Mouse (Mus musculus): ENCODE results near the gene Fitm1.
A peak's percentile ranks its signal among the peaks of the same experiment; 100 is the strongest.

The Fitm1 gene

GRCm38 (mm10) chr14:55575302-55575701 lies at the start of gene Fitm1:
Fitm1 (plus strand) TSS chr14:55575617.
- no peak for DNase-seq (ENCODE audit: extremely low read depth, low read depth, low spot score)

GRCm38 (mm10) chr14:55526674-55527073 lies 48.7 kb upstream of the Fitm1 start:
- DNase-seq (ENCODE audit: extremely low read depth, low read depth, low spot score): no peak

DNA sequence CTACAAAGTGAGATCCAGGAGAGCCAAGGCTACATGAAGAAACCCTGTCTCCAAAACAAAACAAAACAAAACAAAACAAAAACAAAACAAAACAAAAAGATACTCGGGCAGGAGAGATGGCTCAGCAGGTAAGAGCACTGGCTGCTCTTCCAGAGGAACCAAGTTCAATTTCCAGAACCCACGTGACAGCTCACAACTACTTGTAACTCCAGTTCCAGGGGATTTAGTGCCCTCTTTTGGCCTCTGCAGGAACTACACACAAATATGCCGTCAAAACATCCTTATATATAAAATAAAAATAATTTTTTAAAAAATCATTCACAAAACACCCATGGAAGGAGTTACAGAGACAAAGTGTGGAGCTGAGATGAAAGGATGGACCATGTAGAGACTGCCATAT lies 47.5 kb upstream of the Fitm1 start:
- peak; percentile 7 for DNase-seq (ENCODE audit: extremely low read depth, low read depth, low spot score)

- DNase-seq (ENCODE audit: extremely low read depth, low read depth, low spot score): no peak
These were observed 39.2 kb upstream of the Fitm1 start for GRCm38 (mm10) chr14:55536116-55536745.

DNA sequence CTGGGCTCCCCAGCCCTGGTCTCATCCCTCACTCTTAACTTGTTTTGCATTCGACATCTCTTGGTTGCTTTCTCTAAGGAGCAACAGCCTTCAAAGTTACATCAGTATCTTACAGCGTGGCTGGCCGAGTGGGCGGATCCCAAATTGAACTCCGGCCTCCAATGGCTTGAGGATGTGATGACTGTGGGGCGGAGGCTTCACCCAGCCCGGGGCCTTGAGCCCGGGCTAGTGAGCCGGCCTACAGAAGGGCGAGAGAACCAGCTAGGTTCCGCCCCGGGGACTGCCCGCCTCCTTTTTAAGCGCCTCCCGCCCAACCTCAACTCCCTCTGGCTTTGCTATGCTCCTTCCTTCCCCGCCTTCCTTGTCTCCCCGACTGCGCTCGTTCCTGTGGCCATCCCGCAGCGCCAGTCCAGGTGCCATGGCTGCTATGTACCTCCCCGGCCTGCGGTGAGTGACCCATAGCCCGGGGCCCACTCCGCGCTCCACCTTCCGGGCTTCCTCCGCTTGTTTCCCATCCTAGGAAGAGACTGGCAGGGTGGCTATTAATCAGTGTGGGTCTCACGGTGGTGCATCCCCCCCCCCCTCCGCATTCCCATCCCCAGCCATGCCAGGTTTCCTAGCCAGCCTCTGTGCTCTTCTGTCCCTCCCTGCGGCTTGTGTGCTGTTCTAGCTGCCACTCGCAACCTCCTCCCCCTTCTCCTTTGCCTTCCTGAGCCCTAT lies 35.2 kb upstream of the Fitm1 start, which contains the start of gene Pck2:
Pck2 (plus strand) TSS at position 200 of the 720 bp plus-strand sequence.
- no peak for DNase-seq (ENCODE audit: extremely low read depth, low read depth, low spot score)

- DNase-seq (ENCODE audit: extremely low read depth, low read depth, low spot score): no peak
These were observed 34.6 kb upstream of the Fitm1 start for GRCm38 (mm10) chr14:55540787-55541321.

- no peak for DNase-seq (ENCODE audit: extremely low read depth, low read depth, low spot score)
These were observed 33.1 kb upstream of the Fitm1 start for GRCm38 (mm10) chr14:55542268-55542667.

DNA sequence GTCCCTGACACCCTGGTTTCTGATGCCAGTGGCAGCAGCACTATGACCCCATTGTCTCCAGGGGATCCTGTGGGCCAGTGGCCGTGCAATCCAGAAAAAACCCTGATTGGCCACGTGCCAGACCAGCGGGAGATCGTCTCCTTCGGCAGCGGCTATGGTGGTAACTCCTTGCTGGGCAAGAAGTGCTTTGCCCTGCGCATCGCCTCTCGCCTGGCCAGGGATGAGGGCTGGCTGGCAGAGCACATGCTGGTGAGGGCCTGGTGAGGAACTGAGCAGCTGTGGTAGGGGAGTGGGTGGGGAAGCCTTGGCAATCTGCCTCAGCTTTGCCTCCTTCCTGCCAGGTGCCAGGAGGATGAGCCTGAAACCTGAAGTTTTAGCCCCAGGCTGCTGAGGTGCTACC lies 31.1 kb upstream of the Fitm1 start:
- DNase-seq (ENCODE audit: extremely low read depth, low read depth, low spot score): no peak

- DNase-seq (ENCODE audit: extremely low read depth, low read depth, low spot score): no peak
These were observed 25.2 kb upstream of the Fitm1 start for GRCm38 (mm10) chr14:55550191-55550590.

- DNase-seq (ENCODE audit: extremely low read depth, low read depth, low spot score): no peak
These were observed 24.1 kb upstream of the Fitm1 start for GRCm38 (mm10) chr14:55551347-55551746.

DNA sequence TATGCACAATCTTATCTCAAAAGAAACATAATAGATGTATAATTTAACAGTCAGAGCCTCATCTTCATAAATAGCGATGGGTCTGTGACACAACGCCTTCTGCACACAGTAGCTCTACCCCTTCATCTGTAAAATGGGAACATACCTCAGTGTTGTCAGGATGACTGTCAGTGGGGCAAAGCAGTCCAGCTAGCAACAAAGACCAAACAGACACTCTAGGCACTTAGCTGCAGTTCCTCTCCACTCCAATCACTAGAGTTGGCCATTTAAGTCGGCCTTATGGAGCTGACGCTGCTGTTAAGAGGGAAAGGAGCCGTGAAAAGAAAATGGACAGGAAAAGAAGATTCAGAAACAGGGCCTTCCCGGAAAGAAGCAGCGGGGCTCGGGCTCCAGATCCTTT lies 23.6 kb upstream of the Fitm1 start:
- DNase-seq (ENCODE audit: extremely low read depth, low read depth, low spot score): no peak

- DNase-seq (ENCODE audit: extremely low read depth, low read depth, low spot score): no peak
These were observed 20.8 kb upstream of the Fitm1 start for GRCm38 (mm10) chr14:55554635-55555034.

DNA sequence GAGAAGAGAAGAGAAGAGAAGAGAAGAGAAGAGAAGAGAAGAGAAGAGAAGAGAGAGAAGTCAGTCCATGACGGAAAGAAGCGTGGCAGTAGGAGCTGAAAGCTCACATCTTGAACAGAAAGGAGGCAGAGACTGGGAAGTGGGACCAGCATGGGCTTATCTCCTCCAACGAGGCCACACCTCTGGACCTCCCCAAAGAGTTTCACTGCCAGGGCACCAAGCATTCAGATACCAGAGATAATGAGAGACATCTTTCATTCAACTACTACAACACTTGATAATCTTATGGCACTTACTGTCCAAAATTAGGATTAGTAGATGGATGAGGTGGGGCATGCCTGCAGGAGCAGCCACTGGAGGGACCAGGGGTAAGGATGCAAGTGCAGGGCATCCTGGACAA lies 19.6 kb upstream of the Fitm1 start:
- no peak for DNase-seq (ENCODE audit: extremely low read depth, low read depth, low spot score)

DNA sequence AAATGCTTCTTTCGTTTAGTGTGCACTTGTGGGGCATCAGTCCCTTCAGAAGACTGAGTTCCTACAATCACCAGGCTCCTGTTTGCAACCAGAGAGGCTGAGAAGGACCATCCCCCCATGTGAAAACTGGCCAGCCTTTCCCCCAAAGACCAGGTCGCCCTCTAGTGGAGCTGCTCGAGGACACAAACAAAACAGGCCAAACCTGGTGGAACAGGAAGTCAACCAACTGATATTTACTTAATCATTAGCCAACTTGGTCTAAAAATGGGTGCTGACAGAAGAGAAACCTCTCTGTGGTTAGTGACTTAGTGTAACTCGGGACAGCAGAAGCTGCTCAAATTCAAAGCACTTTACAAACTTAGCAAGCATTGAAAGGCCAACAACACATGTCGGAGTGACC lies 18.4 kb upstream of the Fitm1 start:
- no peak for DNase-seq (ENCODE audit: extremely low read depth, low read depth, low spot score)

DNA sequence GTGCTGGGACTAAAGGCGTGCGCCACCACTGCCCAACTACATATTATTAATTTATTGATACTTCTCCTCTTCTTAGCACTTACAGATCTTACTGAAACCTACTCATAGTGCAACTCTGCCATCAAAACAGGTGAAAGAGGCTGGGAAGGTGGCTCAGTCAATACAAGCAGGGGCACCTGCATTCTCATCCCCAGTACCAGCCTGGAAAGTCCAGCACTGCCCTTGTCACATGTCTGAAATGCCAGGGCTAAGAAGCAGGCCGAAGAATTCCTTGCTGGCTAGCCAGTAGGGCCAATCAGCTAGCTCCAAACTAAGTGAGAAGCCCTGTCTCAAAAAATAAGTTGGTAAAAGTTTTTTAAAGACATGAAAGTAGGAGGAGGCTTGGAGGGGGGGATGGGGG lies 17.8 kb upstream of the Fitm1 start:
- DNase-seq (ENCODE audit: extremely low read depth, low read depth, low spot score): no peak

DNA sequence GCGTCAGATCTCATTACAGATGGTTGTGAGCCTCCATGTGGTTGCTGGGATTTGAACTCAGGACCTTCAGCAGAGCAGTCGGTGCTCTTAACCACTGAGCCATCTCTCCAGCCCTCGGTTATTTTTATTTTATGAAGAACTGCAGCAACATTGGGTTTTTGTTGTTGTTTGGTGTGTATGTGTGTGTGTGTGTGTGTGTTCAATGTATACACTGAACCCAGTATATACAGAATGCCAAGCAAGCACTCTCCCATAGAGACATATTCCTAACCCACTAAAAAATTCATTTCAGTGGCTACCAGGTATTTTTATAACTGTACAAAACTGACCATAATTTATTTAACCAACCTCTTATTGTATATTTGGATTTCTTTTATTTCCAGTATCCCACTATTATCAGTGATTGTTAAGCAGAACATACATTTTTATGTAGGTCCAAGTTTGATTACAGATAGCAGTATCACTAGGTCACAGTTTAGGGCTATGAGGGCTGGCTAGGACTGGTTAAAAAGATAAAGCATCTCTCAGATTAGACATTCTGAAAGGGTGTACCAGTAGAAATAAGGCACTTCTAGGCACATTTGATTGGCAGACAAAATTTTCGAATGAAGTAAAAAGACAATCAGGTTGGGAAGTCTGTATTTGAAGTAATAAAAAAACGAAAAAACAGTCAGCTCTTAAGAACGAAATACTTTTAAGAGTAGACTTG lies 16.5 kb upstream of the Fitm1 start:
- no peak for DNase-seq (ENCODE audit: extremely low read depth, low read depth, low spot score)

- no peak for DNase-seq (ENCODE audit: extremely low read depth, low read depth, low spot score)
These were observed 15.6 kb upstream of the Fitm1 start, which contains the start of gene Dcaf11 for GRCm38 (mm10) chr14:55559799-55560201. Dcaf11 (plus strand) TSS chr14:55560006.

DNA sequence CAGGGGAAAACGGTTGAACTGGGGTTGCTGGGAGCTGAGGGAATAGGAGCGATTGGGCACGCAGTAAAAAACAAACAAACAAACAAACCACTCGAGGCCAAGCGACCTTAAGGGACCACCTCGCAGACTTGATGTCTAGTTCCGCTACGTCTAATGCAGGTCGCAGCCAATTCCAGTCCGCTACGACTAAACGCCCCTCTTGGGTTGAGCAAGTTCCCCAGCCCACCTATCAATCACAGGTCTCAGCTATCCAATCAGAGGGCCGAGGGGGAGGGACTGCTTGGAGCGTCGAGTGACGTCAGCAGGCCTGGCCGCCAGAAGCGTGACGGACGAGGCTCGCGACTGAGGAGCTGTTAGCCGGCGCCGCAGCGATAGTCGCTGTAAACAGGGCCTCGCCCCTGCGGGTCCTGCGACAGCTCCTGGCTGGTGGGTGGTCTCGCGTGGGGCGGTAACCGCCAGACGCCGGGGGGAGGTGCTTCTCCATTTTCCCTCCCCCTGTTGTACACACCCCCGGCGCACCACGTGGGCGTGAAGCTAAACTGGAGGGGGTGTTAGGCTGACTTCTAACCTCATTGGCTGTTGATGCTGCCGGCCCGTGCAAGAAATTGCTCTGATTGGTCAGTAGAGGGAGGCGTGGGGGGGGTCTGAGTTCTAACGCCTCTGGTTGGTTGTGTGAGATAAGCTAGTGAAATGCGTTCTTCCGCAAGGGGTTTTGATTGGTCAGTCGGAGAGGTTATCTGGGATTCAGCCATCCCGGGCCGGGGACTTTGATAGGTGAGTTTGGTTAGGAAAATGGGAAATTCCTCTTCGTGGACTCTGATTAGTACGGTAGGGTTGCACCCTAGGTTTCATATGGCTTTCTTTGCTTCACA lies 15.0 kb upstream of the Fitm1 start, which contains the start of gene A730061H03Rik:
A730061H03Rik (minus strand) TSS at position 205 of the 872 bp plus-strand sequence.
- peak; percentile 98 for DNase-seq (ENCODE audit: extremely low read depth, low read depth, low spot score)

DNA sequence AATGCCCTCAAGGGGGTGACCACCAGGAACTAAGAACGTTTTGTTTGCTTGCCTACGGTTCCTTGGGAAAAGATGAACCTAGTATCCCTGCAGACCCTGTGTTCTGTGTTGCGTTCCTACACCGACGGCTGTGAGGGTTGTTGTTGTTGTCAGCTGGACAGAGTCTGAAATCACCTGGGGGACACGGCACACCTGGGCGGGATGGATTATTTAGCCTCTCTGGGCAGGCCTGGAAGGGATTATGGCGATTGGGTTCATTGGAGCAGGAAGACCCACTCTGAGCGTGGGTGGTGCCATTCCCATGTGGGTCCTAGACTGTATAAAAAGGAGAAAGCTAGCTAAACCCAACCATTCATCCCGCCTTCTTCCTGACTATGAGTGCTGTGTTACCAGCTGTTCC lies 13.6 kb upstream of the Fitm1 start:
- no peak for DNase-seq (ENCODE audit: extremely low read depth, low read depth, low spot score)

- DNase-seq (ENCODE audit: extremely low read depth, low read depth, low spot score): no peak
These were observed 12.2 kb upstream of the Fitm1 start for GRCm38 (mm10) chr14:55563249-55563648.

DNA sequence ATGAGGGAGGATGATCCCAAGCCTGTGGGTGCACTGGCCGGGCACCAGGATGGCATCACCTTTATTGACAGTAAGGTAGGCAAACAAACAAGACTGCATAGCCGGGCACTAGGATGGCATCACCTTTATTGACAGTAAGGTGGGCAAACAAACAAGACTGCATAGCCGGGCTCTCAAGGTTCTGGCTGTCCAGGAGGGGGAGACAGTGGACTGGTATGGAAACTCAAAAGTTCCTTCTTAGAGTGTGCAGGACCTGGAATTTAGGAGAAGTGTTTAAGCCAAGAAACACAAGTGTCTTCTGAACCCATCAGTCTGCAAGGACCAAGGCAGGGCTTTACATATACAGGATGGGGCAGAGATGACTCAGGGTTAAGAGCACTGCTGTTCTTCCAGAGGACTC lies 9.7 kb upstream of the Fitm1 start:
- no peak for DNase-seq (ENCODE audit: extremely low read depth, low read depth, low spot score)

Data from fat pad, adult 2 months (tissue).